Mouse (Mus musculus): ENCODE data around the gene Cenpo. TPM values are rescaled to one million over a fixed set of nuclear protein-coding genes. Genes with fewer than 3 reads are reported as not detected.

The Cenpo gene
- 13.3 and 14.0 TPM in 2 replicates for polyA plus RNA-seq (2014; fragmentation: Nextera tagmentation; extraction: Ambion mirVana)

- DNase-seq (ENCODE audit: low spot score) (peak; percentile 99), ATAC-seq (replicated peaks; ENCODE audit: low FRiP score, low TSS enrichment, low read depth) (peak; percentile 99)
- Histone ChIP-seq H3K9me3 (ENCODE audit: control insufficient read depth, low read length) (no peaks in the 10 kb centered on the region), H3K4me1 (replicated peaks; ENCODE audit: control insufficient read depth, insufficient read depth, low read length) (peaks cover 8% of the 10 kb centered on the region), H3K4me2 (ENCODE audit: low read length) (peak within 1 kb of the TSS; percentile 57), H3K4me3 (ENCODE audit: low read depth, low read length) (peak within 1 kb of the TSS; percentile 57), H3K27ac (ENCODE audit: low read depth) (peak within 1 kb of the TSS; percentile 92), H3K36me3 (ENCODE audit: control insufficient read depth, insufficient read depth, low read length) (peaks cover 20% of the 10 kb centered on the region; the same call in 1 of the 2 replicates), H3K9ac (ENCODE audit: low read length) (peak within 1 kb of the TSS; percentile 63), H3K27me3 (replicated peaks; ENCODE audit: control insufficient read depth, insufficient read depth, low read length) (no peaks in the 10 kb centered on the region)
- WGBS: under 1% methylated on average over 50 of the region's 50 CpGs
These were observed at the start of gene Cenpo, which contains the start of gene Ptrhd1 for GRCm38 (mm10) chr12:4233572-4234508. TSS of gene Cenpo (minus strand) at chr12:4234294. TSS of gene Ptrhd1 (plus strand) at chr12:4234027.

- no peak overlapping the region for H3K4me3 ChIP-seq (ENCODE audit: low read depth, low read length)
- DNase-seq (ENCODE audit: low spot score) (no peak), ATAC-seq (replicated peaks; ENCODE audit: low FRiP score, low TSS enrichment, low read depth) (no peak)
- no peak overlapping the region for H3K27ac ChIP-seq (ENCODE audit: low read depth)
- no peaks in the 10 kb centered on the region for H3K9me3 ChIP-seq (ENCODE audit: control insufficient read depth, low read length)
- WGBS: 87% methylated on average over 3 of the region's 3 CpGs
- no peak overlapping the region for H3K4me2 ChIP-seq (ENCODE audit: low read length)
- no peaks in the 10 kb centered on the region for H3K27me3 ChIP-seq (replicated peaks; ENCODE audit: control insufficient read depth, insufficient read depth, low read length)
- no peak overlapping the region for H3K9ac ChIP-seq (ENCODE audit: low read length)
- peaks cover 9% of the 10 kb centered on the region for H3K36me3 ChIP-seq (ENCODE audit: control insufficient read depth, insufficient read depth, low read length)
- H3K4me1 ChIP-seq (replicated peaks; ENCODE audit: control insufficient read depth, insufficient read depth, low read length): no peaks in the 10 kb centered on the region
These were observed 45.8 kb upstream of the Cenpo start for GRCm38 (mm10) chr12:4279878-4280277.

GRCm38 (mm10) chr12:4278978-4279755 lies 45.1 kb upstream of the Cenpo start:
- Histone ChIP-seq H3K4me2 (ENCODE audit: low read length) (no peak overlapping the region), H3K9ac (ENCODE audit: low read length) (no peak overlapping the region), H3K27me3 (replicated peaks; ENCODE audit: control insufficient read depth, insufficient read depth, low read length) (no peaks in the 10 kb centered on the region), H3K9me3 (ENCODE audit: control insufficient read depth, low read length) (no peaks in the 10 kb centered on the region), H3K4me1 (replicated peaks; ENCODE audit: control insufficient read depth, insufficient read depth, low read length) (no peaks in the 10 kb centered on the region), H3K27ac (ENCODE audit: low read depth) (no peak overlapping the region), H3K4me3 (ENCODE audit: low read depth, low read length) (no peak overlapping the region), H3K36me3 (ENCODE audit: control insufficient read depth, insufficient read depth, low read length) (peaks cover 15% of the 10 kb centered on the region)
- 86% methylated on average over 3 of the region's 3 CpGs for WGBS
- no peak for DNase-seq (ENCODE audit: low spot score)
- ATAC-seq (replicated peaks; ENCODE audit: low FRiP score, low TSS enrichment, low read depth): no peak

GRCm38 (mm10) chr12:4271078-4271477 lies 37.0 kb upstream of the Cenpo start:
- no peak overlapping the region for H3K4me3 ChIP-seq (ENCODE audit: low read depth, low read length)
- H3K4me1 ChIP-seq (replicated peaks; ENCODE audit: control insufficient read depth, insufficient read depth, low read length): no peaks in the 10 kb centered on the region
- no peaks in the 10 kb centered on the region for H3K27me3 ChIP-seq (replicated peaks; ENCODE audit: control insufficient read depth, insufficient read depth, low read length)
- WGBS: 86% methylated on average over 6 of the region's 6 CpGs
- no peak overlapping the region for H3K27ac ChIP-seq (ENCODE audit: low read depth)
- no peak overlapping the region for H3K4me2 ChIP-seq (ENCODE audit: low read length)
- no peak overlapping the region for H3K9ac ChIP-seq (ENCODE audit: low read length)
- DNase-seq (ENCODE audit: low spot score) (no peak), ATAC-seq (replicated peaks; ENCODE audit: low FRiP score, low TSS enrichment, low read depth) (no peak)
- H3K9me3 ChIP-seq (ENCODE audit: control insufficient read depth, low read length): 0 out of 2 replicates have a peak, but pooled peaks cover 2% of the 10 kb centered on the region
- peaks cover 34% of the 10 kb centered on the region for H3K36me3 ChIP-seq (ENCODE audit: control insufficient read depth, insufficient read depth, low read length)

- Histone ChIP-seq H3K36me3 (ENCODE audit: control insufficient read depth, insufficient read depth, low read length) (peaks cover 26% of the 10 kb centered on the region), H3K4me3 (ENCODE audit: low read depth, low read length) (no peak overlapping the region), H3K9ac (ENCODE audit: low read length) (no peak overlapping the region), H3K4me1 (replicated peaks; ENCODE audit: control insufficient read depth, insufficient read depth, low read length) (no peaks in the 10 kb centered on the region), H3K4me2 (ENCODE audit: low read length) (no peak overlapping the region), H3K27me3 (replicated peaks; ENCODE audit: control insufficient read depth, insufficient read depth, low read length) (no peaks in the 10 kb centered on the region), H3K27ac (ENCODE audit: low read depth) (no peak overlapping the region), H3K9me3 (ENCODE audit: control insufficient read depth, low read length) (0 out of 2 replicates have a peak, but pooled peaks cover 2% of the 10 kb centered on the region)
- DNase-seq (ENCODE audit: low spot score) (no peak), ATAC-seq (replicated peaks; ENCODE audit: low FRiP score, low TSS enrichment, low read depth) (no peak)
- 94% methylated on average over 4 of the region's 4 CpGs for WGBS
These were observed 33.7 kb upstream of the Cenpo start for GRCm38 (mm10) chr12:4267765-4268164.

GRCm38 (mm10) chr12:4252742-4253655 lies 18.9 kb upstream of the Cenpo start:
- 73% methylated on average over 16 of the region's 16 CpGs for WGBS
- no peak overlapping the region for H3K27ac ChIP-seq (ENCODE audit: low read depth)
- no peak for ATAC-seq (replicated peaks; ENCODE audit: low FRiP score, low TSS enrichment, low read depth)

GRCm38 (mm10) chr12:4249786-4250185 lies 15.7 kb upstream of the Cenpo start:
- no peak overlapping the region for H3K4me2 ChIP-seq (ENCODE audit: low read length)
- peaks cover 10% of the 10 kb centered on the region; the same call in 1 of the 2 replicates for H3K36me3 ChIP-seq (ENCODE audit: control insufficient read depth, insufficient read depth, low read length)
- no peaks in the 10 kb centered on the region for H3K4me1 ChIP-seq (replicated peaks; ENCODE audit: control insufficient read depth, insufficient read depth, low read length)
- H3K9ac ChIP-seq (ENCODE audit: low read length): no peak overlapping the region
- H3K4me3 ChIP-seq (ENCODE audit: low read depth, low read length): no peak overlapping the region
- WGBS: 88% methylated on average over 6 of the region's 6 CpGs
- ATAC-seq (replicated peaks; ENCODE audit: low FRiP score, low TSS enrichment, low read depth) (no peak), DNase-seq (ENCODE audit: low spot score) (no peak)
- no peaks in the 10 kb centered on the region for H3K27me3 ChIP-seq (replicated peaks; ENCODE audit: control insufficient read depth, insufficient read depth, low read length)
- no peaks in the 10 kb centered on the region for H3K9me3 ChIP-seq (ENCODE audit: control insufficient read depth, low read length)
- H3K27ac ChIP-seq (ENCODE audit: low read depth): no peak overlapping the region

More at GRCm38 (mm10) chr12:4252742-4253655, 18.9 kb upstream of the Cenpo start:
- Histone ChIP-seq H3K9me3 (ENCODE audit: control insufficient read depth, low read length) (no peaks in the 10 kb centered on the region), H3K4me1 (replicated peaks; ENCODE audit: control insufficient read depth, insufficient read depth, low read length) (no peaks in the 10 kb centered on the region), H3K4me3 (ENCODE audit: low read depth, low read length) (no peak overlapping the region), H3K27me3 (replicated peaks; ENCODE audit: control insufficient read depth, insufficient read depth, low read length) (no peaks in the 10 kb centered on the region), H3K36me3 (ENCODE audit: control insufficient read depth, insufficient read depth, low read length) (0 out of 2 replicates have a peak, but pooled peaks cover 5% of the 10 kb centered on the region), H3K4me2 (ENCODE audit: low read length) (no peak overlapping the region), H3K9ac (ENCODE audit: low read length) (no peak overlapping the region)
- DNase-seq (ENCODE audit: low spot score): no peak
